Mouse (Mus musculus) CD8-positive naive resting alpha-beta T cell, adult 2 months (primary cell): ENCODE measurements around the gene Fbxl22.

Source experiments
- DNase-seq, 2 experiments: peaks; one replicate each; pipeline ENCODE4 v3.0.0; 2022; ENCODE audit warnings: low read depth in 2 of 2, low spot score in 2 of 2

Gene Fbxl22

GRCm38 (mm10) chr9:66507684-66508083 is 6.7 kb downstream of the Fbxl22 start:
- DNase-seq, result no peak

- DNase-seq, result no peak
These were observed 8.0 kb downstream of the Fbxl22 start for GRCm38 (mm10) chr9:66506424-66506823.

- no peak for DNase-seq
These were observed 8.4 kb downstream of the Fbxl22 start for GRCm38 (mm10) chr9:66506011-66506410.

- peak in 1 of 2 experiments; percentile 59 for DNase-seq
These were observed 9.1 kb downstream of the Fbxl22 start for GRCm38 (mm10) chr9:66505141-66505917.

- DNase-seq, result no peak
These were observed 9.9 kb downstream of the Fbxl22 start for GRCm38 (mm10) chr9:66504518-66504917.

- peak; percentile 43 to 63 for DNase-seq
These were observed 10.4 kb downstream of the Fbxl22 start for GRCm38 (mm10) chr9:66503879-66504411.

GRCm38 (mm10) chr9:66501248-66501647 is 13.1 kb downstream of the Fbxl22 start:
- no peak for DNase-seq

- no peak for DNase-seq
These were observed 20.4 kb downstream of the Fbxl22 start for GRCm38 (mm10) chr9:66493992-66494391.

GRCm38 (mm10) chr9:66492361-66492760 is 22.0 kb downstream of the Fbxl22 start:
- peak; percentile 34 to 46 for DNase-seq

- DNase-seq, result no peak
These were observed 25.6 kb downstream of the Fbxl22 start for GRCm38 (mm10) chr9:66488786-66489185.

GRCm38 (mm10) chr9:66483429-66483828 is 31.0 kb downstream of the Fbxl22 start:
- DNase-seq, result no peak

GRCm38 (mm10) chr9:66477785-66478184 is 36.6 kb downstream of the Fbxl22 start:
- DNase-seq, result no peak

- peak; percentile 26 to 55 for DNase-seq
These were observed 49.3 kb downstream of the Fbxl22 start for GRCm38 (mm10) chr9:66465087-66465486.
